ENCODE assay signal across 9 mouse cellular contexts in genomic region chr4:155215203-155215602, GRCm38 (mm10). TPM values are rescaled to one million over a fixed set of nuclear protein-coding genes. Genes with fewer than 3 reads are reported as not detected.
DNase-seq lines count a peak whose midpoint lies in the region; ATAC-seq and TF ChIP-seq lines count a peak whose summit lies in the region.
"Had no signal": no experiment of that assay in that cellular context is flagged by ENCODE, and none has a peak within 500 bp of the region (broad histone marks: within the 10 kb centered on the region; RNA-seq: fewer than 3 reads in every experiment).

No protein-coding gene starts in this region.

- no peak for DNase-seq in cerebellum, adult 2 months
- DNase-seq in cerebellum, adult 9-10 months = no peak
- peak; percentile 62 for DNase-seq in lung, postnatal 10 days
- no peak for DNase-seq in lung, postnatal 14 days
- DNase-seq in right cerebral cortex, postnatal 14 days = no peak
- DNase-seq in thymus, postnatal 4 days = no peak
- DNase-seq: right cerebral cortex, postnatal 25 days had no signal

- 0 out of 2 replicates have a peak overlapping the region, but pooled peaks have one; percentile 26 for H3K27ac ChIP-seq in cerebellum, adult 2 months (ENCODE audit: insufficient read depth, low read length)
- peak overlapping the region; percentile 64; the same call in 1 of the 2 replicates for H3K27ac ChIP-seq in hindbrain, embryonic 13.5 days
- no peak overlapping the region for H3K27ac ChIP-seq in neural tube, embryonic 14.5 days (ENCODE audit: low read depth, low read length)

- H3K4me2 ChIP-seq in hindbrain, embryonic 13.5 days = peak overlapping the region; percentile 31
- peak overlapping the region; percentile 12; the same call in 1 of the 2 replicates for H3K4me2 ChIP-seq in neural tube, embryonic 14.5 days (ENCODE audit: low read depth, low read length)

- ATAC-seq in hindbrain, embryonic 13.5 days (ENCODE audit: low FRiP score) = no peak
- no peak for ATAC-seq in neural tube, embryonic 14.5 days (ENCODE audit: low read depth)

- no peak for TF ChIP-seq POLR2A in cerebellum, adult 2 months (IDR thresholded peaks at IDR 0.05; ENCODE audit: borderline replicate concordance, insufficient read depth, low read length)

- WGBS in cerebellum, adult 2 months = 10% methylated on average over 9 of the region's 9 CpGs
- WGBS in hindbrain, embryonic 13.5 days = 49% methylated on average over 9 of the region's 9 CpGs
- whole genome bisulfite sequencing in neural tube, embryonic 14.5 days = 50% methylated on average over 9 of the region's 9 CpGs

- no peak overlapping the region; the same call in 1 of the 2 replicates for H3K9ac ChIP-seq in hindbrain, embryonic 13.5 days
- H3K9ac ChIP-seq in neural tube, embryonic 14.5 days (replicated peaks; ENCODE audit: low read depth, low read length) = no peak overlapping the region

- no peak for TF ChIP-seq CTCF in cerebellum, adult 2 months (IDR thresholded peaks at IDR 0.05; ENCODE audit: borderline replicate concordance, insufficient read depth, low read depth, low read length)

- peak overlapping the region; percentile 60 for H3K4me3 ChIP-seq in cerebellum, adult 2 months (replicated peaks; ENCODE audit: insufficient read depth, low read depth, low read length)
- no peak overlapping the region for H3K4me3 ChIP-seq in hindbrain, embryonic 13.5 days
- H3K4me3 ChIP-seq in neural tube, embryonic 14.5 days (ENCODE audit: low read depth, low read length) = no peak overlapping the region

- no peaks in the 10 kb centered on the region for H3K27me3 ChIP-seq in cerebellum, adult 2 months (ENCODE audit: control insufficient read depth, insufficient read depth, low read length)
- H3K27me3 ChIP-seq in hindbrain, embryonic 13.5 days = no peaks in the 10 kb centered on the region
- no peaks in the 10 kb centered on the region for H3K27me3 ChIP-seq in neural tube, embryonic 14.5 days (ENCODE audit: control insufficient read depth, insufficient read depth, low read length)

- H3K4me1 ChIP-seq in cerebellum, adult 2 months (ENCODE audit: control insufficient read depth, insufficient read depth, low read length) = peaks cover 64% of the 10 kb centered on the region
- H3K4me1 ChIP-seq in hindbrain, embryonic 13.5 days (replicated peaks) = peaks cover 88% of the 10 kb centered on the region
- peaks cover 72% of the 10 kb centered on the region for H3K4me1 ChIP-seq in neural tube, embryonic 14.5 days (ENCODE audit: control insufficient read depth, insufficient read depth, low read length)

- H3K9me3 ChIP-seq in hindbrain, embryonic 13.5 days = no peaks in the 10 kb centered on the region
- H3K9me3 ChIP-seq in neural tube, embryonic 14.5 days (ENCODE audit: control insufficient read depth, low read length) = no peaks in the 10 kb centered on the region

- peaks cover 6% of the 10 kb centered on the region for H3K36me3 ChIP-seq in hindbrain, embryonic 13.5 days
- no peaks in the 10 kb centered on the region for H3K36me3 ChIP-seq in neural tube, embryonic 14.5 days (ENCODE audit: control insufficient read depth, insufficient read depth, low read length)

RNA-seq across cellular contexts. Expression of gene Ski, which starts 7.2 kb away (rescaled TPM):
- 87.2 and 106 TPM in 2 replicates for polyA plus RNA-seq in cerebellum, adult 2 months (2012; rRNA removed)
- 10.3 and 10.4 TPM in 2 replicates for polyA plus RNA-seq in hindbrain, embryonic 13.5 days (2015; fragmentation: Nextera tagmentation; extraction: Ambion mirVana)
- polyA plus RNA-seq in neural tube, embryonic 14.5 days (2014; fragmentation: Nextera tagmentation; extraction: Ambion mirVana) = 16.8 and 17.7 TPM in 2 replicates

RNA-seq across cellular contexts. Expression of gene Faap20, which starts 34.4 kb away (rescaled TPM):
- 94.5 and 109 TPM in 2 replicates for polyA plus RNA-seq in cerebellum, adult 2 months (2012; rRNA removed)
- 78.8 and 84.8 TPM in 2 replicates for polyA plus RNA-seq in hindbrain, embryonic 13.5 days (2015; fragmentation: Nextera tagmentation; extraction: Ambion mirVana)
- 70.8 and 71.5 TPM in 2 replicates for polyA plus RNA-seq in neural tube, embryonic 14.5 days (2014; fragmentation: Nextera tagmentation; extraction: Ambion mirVana)
